Mouse (Mus musculus) heart, embryonic 13.5 days (tissue): Measurements from ENCODE around the gene Trim46. TPM values are rescaled to one million over a fixed set of nuclear protein-coding genes. Genes with fewer than 3 reads are reported as not detected.

Source experiments
- ATAC-seq: fragments of 200-750 bp; cut with Nextera tagmentation; 2 replicates; pipeline ENCODE4 v1.8.0; 2017; ENCODE audit warnings: moderate TSS enrichment; ENCODE audit not compliant: insufficient number of reproducible peaks, low FRiP score, low TSS enrichment; ENCODE audit errors: extremely low read depth
- H3K27ac ChIP-seq: fragments of 300-500 bp; sonication (generic); replicated peaks from 2 replicates; pipeline ENCODE4 v1.5.1; 2015; ENCODE audit warnings: moderate library complexity, mild to moderate bottlenecking, inconsistent platforms
- H3K27me3 ChIP-seq: fragments of 300-500 bp; sonication (generic); replicated peaks from 2 replicates; pipeline ENCODE4 v1.6.1; 2015; ENCODE audit warnings: mild to moderate bottlenecking, inconsistent platforms
- H3K36me3 ChIP-seq: fragments of 300-500 bp; sonication (generic); 2 replicates; pipeline ENCODE4 v1.6.1; 2015; ENCODE audit warnings: mild to moderate bottlenecking, inconsistent platforms
- H3K4me1 ChIP-seq: fragments of 300-500 bp; sonication (generic); 2 replicates; pipeline ENCODE4 v1.6.1; 2015; ENCODE audit warnings: inconsistent platforms
- H3K4me2 ChIP-seq: fragments of 300-500 bp; sonication (generic); 2 replicates; pipeline ENCODE4 v1.6.1; 2015; ENCODE audit warnings: inconsistent platforms, mild to moderate bottlenecking, moderate library complexity
- H3K4me3 ChIP-seq: fragments of 300-500 bp; sonication (generic); 2 replicates; pipeline ENCODE4 v1.5.1; 2015; ENCODE audit warnings: moderate library complexity, mild to moderate bottlenecking, inconsistent platforms
- H3K9ac ChIP-seq: fragments of 300-500 bp; sonication (generic); 2 replicates; pipeline ENCODE4 v1.6.1; 2015; ENCODE audit warnings: inconsistent platforms, mild to moderate bottlenecking, moderate library complexity
- H3K9me3 ChIP-seq: fragments of 300-500 bp; sonication (generic); 2 replicates; pipeline ENCODE4 v1.6.1; 2016; ENCODE audit warnings: inconsistent platforms
- WGBS: fragments of 180-500 bp; shearing (Covaris S2); methylation state at CpG from one replicate; pipeline ENCODE4 v1.1.7; 2015; ENCODE audit warnings: mixed read lengths; 5-methylcytosine and 5-hydroxymethylcytosine counted together
- polyA plus RNA-seq: library from polyadenylated mRNA; unstranded; fragments of >200 nt; fragmentation: Nextera tagmentation; extraction: Ambion mirVana; gene quantifications from 2 replicates; pipeline ENCODE4 v1.2.1, GENCODE M21; 2015

The Trim46 gene
- polyA plus RNA-seq, 1 experiment from 2014 or later = 0.76 TPM

DNA sequence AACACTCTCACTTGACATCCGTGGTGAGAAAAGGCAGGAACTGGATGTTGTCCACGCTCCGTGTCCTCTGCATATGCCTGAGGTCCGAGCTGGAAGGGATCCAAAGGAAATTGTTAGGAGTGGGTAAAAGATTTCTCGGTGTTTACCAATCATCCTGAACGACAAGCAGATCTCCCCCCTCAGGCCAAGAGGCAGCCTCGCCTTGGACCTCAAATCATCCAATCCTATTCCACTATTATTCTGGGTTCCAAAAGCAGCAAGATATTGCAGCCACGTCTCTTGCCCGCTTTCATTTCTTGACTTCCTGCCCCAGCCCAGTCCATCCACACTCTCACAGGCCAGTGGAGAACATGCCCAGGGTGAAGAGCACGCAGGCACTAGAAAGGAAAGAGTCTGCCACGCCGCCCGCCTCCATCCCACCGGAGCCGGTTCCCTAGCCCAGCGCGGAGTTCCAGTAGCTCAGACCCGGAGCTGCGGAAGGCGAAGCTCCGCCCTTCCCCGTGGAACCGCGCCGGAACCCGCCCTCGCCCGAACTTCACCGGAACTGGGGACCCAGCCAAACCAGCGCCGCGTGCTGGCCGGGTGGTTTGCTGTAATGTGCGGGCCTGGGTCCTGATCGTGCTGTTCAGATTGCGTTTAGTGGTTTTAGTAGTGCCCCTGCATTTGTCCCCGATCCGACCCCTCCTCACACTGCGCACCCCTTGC lies 24.1 kb upstream of the Trim46 start, which contains the start of gene Slc50a1:
Slc50a1 (minus strand) TSS at position 520 of the 705 bp plus-strand sequence.
- H3K27me3 ChIP-seq = no peaks in the 10 kb centered on the region
- peak; percentile 45; the same call in 1 of the 2 replicates for ATAC-seq
- peak within 1 kb of the TSS; percentile 78 for H3K4me2 ChIP-seq
- H3K36me3 ChIP-seq = peaks cover 41% of the 10 kb centered on the region
- H3K4me1 ChIP-seq = peaks cover 52% of the 10 kb centered on the region
- H3K9ac ChIP-seq = peak within 1 kb of the TSS; percentile 87
- H3K27ac ChIP-seq = peak within 1 kb of the TSS; percentile 87
- H3K4me3 ChIP-seq = peak within 1 kb of the TSS; percentile 71
- WGBS = 3% methylated on average over 39 of the region's 39 CpGs
- no peaks in the 10 kb centered on the region for H3K9me3 ChIP-seq

DNA sequence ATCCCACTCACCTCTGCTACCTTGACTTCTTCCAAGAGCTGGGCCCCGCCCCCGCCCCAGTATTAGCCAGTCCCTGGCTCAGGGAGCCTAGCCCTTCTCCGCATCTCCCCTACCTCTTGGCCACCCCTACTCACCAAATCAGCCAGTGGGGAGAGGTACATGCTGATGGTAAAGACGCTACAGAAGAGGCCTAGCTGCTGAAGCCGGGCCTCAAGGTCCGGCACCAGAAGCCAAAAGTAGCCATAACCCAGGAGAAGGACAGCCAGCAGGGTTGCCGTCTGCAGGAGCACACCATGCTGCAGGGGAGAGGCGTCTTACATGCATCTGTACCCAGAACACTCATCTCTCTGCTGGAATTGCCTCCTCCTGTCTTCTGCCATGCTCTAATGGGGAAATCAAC lies 22.8 kb upstream of the Trim46 start:
- H3K9me3 ChIP-seq = no peaks in the 10 kb centered on the region
- H3K36me3 ChIP-seq = peaks cover 30% of the 10 kb centered on the region
- no peak for ATAC-seq
- no peak overlapping the region for H3K4me3 ChIP-seq
- peak overlapping the region; percentile 78 for H3K4me2 ChIP-seq
- no peaks in the 10 kb centered on the region for H3K27me3 ChIP-seq
- H3K9ac ChIP-seq = peak overlapping the region; percentile 87
- WGBS = 60% methylated on average over 8 of the region's 8 CpGs
- no peak overlapping the region for H3K27ac ChIP-seq
- H3K4me1 ChIP-seq = peaks cover 52% of the 10 kb centered on the region

DNA sequence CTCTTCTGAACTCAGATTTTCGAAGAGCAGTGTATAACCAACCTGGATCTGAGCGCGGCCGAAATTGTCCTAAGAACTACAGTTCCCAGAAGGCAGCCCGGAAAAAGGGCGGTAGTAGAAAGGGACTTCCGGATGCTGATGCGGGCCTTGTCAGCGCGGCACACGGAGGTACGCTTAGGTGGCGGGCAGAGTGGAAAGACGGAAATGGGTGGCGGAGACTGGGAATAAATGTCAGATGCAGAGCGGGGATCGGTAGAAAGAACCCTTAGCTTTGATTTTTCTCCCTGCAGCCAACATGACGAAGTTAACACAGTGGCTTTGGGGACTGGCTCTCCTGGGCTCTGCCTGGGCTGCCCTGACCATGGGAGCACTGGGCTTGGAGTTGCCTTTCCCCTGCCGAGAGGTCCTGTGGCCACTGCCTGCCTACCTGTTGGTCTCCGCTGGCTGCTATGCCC lies 20.4 kb upstream of the Trim46 start:
- Histone ChIP-seq H3K9me3 (no peaks in the 10 kb centered on the region), H3K9ac (peak overlapping the region; percentile 93), H3K36me3 (peaks cover 9% of the 10 kb centered on the region), H3K4me1 (peaks cover 51% of the 10 kb centered on the region), H3K27me3 (no peaks in the 10 kb centered on the region), H3K27ac (peak overlapping the region; percentile 66), H3K4me3 (peak overlapping the region; percentile 75), H3K4me2 (peak overlapping the region; percentile 88)
- under 1% methylated on average over 20 of the region's 20 CpGs for WGBS
- peak; percentile 53; the same call in 1 of the 2 replicates for ATAC-seq

DNA sequence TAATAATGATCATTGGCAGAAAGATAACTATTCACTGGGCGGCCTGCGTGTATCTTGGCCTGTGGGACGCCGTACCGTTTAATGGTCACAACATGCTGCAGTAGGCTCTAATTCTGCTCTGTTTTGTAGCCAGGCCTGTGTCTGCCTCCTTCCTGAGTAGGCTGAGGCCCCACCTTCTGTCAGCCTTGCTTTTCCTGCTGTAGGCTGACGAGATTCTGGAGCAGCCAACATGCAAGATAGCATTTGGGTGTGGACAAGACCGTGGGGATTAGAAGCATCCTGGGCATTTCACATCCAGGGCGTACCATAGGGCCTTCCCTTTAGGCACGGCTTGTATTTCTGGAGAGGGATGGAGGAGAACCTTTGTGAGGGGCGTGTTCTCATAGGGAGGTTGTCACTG lies 16.3 kb upstream of the Trim46 start:
- Histone ChIP-seq H3K36me3 (peaks cover under 1% of the 10 kb centered on the region; the same call in 1 of the 2 replicates), H3K4me2 (no peak overlapping the region), H3K4me1 (peaks cover 18% of the 10 kb centered on the region), H3K27ac (peak overlapping the region; percentile 60), H3K27me3 (0 out of 2 replicates have a peak, but pooled peaks cover 9% of the 10 kb centered on the region), H3K4me3 (no peak overlapping the region), H3K9me3 (no peaks in the 10 kb centered on the region), H3K9ac (no peak overlapping the region)
- ATAC-seq = no peak
- 49% methylated on average over 10 of the region's 10 CpGs for WGBS

DNA sequence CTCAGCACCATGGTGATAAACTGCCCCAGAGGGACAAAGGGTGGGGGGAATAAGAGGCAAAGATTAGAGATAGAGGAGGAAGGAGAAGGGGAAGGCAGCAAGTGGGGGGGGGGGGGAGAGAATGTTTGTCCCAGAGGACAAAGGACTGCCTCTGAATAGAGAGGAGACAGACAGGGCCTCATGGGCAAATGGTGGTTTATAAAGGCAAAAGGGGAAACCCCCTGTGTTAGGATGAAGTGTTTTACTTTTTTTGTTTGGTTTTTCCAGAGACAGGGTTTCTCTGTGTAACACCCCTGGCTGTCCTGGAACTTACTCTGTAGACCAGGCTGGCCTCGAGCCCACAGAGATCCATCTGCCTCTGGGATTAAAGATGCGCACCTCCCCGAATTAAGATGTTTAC lies 14.1 kb upstream of the Trim46 start:
- no peak overlapping the region for H3K27ac ChIP-seq
- 0 out of 2 replicates have a peak, but pooled peaks cover 9% of the 10 kb centered on the region for H3K27me3 ChIP-seq
- no peak for ATAC-seq
- no peak overlapping the region for H3K4me2 ChIP-seq
- peaks cover 7% of the 10 kb centered on the region; the same call in 1 of the 2 replicates for H3K4me1 ChIP-seq
- H3K9ac ChIP-seq = no peak overlapping the region
- H3K4me3 ChIP-seq = no peak overlapping the region
- 71% methylated on average over 3 of the region's 3 CpGs for WGBS
- no peaks in the 10 kb centered on the region for H3K9me3 ChIP-seq
- no peaks in the 10 kb centered on the region for H3K36me3 ChIP-seq

DNA sequence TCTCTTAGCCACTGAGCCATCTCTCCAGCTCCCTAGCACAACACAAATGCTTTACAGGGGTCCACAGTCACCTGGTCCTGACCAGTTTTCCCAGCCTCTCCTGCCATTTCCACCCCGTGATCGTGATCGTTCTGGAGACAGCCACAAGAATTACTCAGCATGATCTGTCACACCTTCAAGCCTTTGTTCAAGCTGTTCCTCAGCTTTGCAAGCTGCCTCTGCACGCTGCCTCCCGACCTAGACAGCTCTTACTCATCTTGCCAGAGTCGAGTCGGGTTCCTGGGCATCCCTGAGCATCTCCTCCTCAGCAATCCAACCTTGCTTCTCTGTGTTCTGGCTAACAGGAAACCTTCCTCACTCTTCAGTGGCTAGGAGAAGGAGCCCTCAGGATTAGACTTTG lies 13.0 kb upstream of the Trim46 start, which contains the start of gene Dpm3:
Dpm3 (plus strand) TSS at position 283 of the 400 bp plus-strand sequence.
- H3K4me1 ChIP-seq = peaks cover 7% of the 10 kb centered on the region; the same call in 1 of the 2 replicates
- H3K27me3 ChIP-seq = 0 out of 2 replicates have a peak, but pooled peaks cover 9% of the 10 kb centered on the region
- ATAC-seq = no peak
- H3K36me3 ChIP-seq = no peaks in the 10 kb centered on the region
- no peak within 1 kb of the TSS for H3K4me2 ChIP-seq
- 61% methylated on average over 7 of the region's 7 CpGs for WGBS
- no peak within 1 kb of the TSS for H3K9ac ChIP-seq
- H3K27ac ChIP-seq = no peak within 1 kb of the TSS
- H3K4me3 ChIP-seq = no peak within 1 kb of the TSS
- no peaks in the 10 kb centered on the region for H3K9me3 ChIP-seq

DNA sequence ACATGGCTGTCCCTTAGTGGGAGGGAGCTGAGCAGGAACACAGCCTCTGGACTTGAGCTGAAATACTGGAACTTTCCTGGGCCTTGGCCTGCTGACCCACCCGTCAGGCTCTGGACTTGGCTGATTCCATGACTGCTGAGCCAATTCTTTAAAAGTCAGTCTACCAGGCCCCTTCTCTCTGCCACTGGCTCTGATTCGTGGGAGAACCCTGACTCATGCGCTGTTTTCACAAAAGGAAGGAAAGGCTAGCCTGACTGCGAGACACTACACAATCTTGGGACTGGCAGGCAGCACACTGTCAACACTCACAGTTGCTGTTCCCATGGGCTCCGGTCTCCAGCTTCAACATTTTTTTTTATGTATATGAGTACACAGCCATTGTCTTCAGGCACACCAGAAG lies 10.1 kb upstream of the Trim46 start:
- WGBS = 50% methylated on average over 5 of the region's 5 CpGs
- Histone ChIP-seq H3K4me3 (no peak overlapping the region), H3K36me3 (no peaks in the 10 kb centered on the region), H3K27me3 (0 out of 2 replicates have a peak, but pooled peaks cover 9% of the 10 kb centered on the region), H3K4me1 (peaks cover 12% of the 10 kb centered on the region), H3K4me2 (no peak overlapping the region), H3K9ac (no peak overlapping the region), H3K27ac (0 out of 2 replicates have a peak overlapping the region, but pooled peaks have one; percentile 13), H3K9me3 (no peaks in the 10 kb centered on the region)
- ATAC-seq = no peak

DNA sequence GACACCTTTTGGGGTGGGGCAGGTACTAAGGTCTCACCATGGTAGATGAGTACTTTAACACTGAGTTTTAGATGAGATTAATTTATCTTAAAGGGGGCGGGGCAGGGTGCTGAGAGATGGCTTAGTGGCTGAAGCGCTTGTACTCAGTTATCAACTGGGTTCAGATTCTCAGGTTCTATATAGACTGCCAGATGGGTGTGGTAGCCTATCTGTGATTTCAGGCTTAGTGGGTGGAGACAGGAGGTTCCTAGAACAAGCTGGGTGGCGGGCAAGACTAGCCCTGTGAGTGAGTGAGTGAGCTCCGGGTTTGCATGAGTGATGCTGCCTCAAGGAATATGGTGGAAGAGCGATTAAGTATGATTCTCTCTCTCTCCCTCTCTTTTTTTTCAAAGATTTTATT lies 8.9 kb upstream of the Trim46 start:
- no peak overlapping the region for H3K4me3 ChIP-seq
- no peaks in the 10 kb centered on the region for H3K36me3 ChIP-seq
- WGBS = 81% methylated on average over 5 of the region's 5 CpGs
- H3K27ac ChIP-seq = no peak overlapping the region
- peaks cover 20% of the 10 kb centered on the region for H3K4me1 ChIP-seq
- H3K27me3 ChIP-seq = 0 out of 2 replicates have a peak, but pooled peaks cover 9% of the 10 kb centered on the region
- H3K9me3 ChIP-seq = no peaks in the 10 kb centered on the region
- H3K9ac ChIP-seq = no peak overlapping the region
- no peak overlapping the region for H3K4me2 ChIP-seq
- ATAC-seq = no peak

DNA sequence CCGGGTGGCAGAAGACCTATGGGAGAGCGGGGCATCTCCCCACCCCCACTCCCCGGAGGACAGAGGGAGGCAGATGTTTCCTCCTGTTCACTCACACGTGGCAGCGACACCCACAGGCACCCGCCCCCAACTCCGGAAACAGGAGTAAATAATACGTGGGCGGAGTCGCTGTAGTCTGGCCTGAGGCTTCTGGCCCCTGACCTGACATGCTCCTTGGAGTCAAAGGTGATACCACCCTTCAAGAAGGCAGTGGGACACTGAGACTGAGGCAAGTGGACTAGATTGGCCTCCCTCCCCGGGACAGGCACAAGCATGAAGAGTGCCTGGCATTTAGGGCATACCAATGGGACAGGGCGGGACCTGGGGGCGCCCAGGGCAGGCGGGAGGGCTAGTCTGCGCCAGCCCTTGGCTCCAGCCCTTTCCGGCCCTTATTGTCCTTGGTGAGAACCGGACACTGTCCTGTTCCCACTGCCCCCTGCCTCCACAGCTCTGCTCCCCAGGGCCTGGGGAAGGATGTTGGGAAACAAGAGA lies 5.3 kb upstream of the Trim46 start:
- H3K27ac ChIP-seq = peak overlapping the region; percentile 63
- H3K9ac ChIP-seq = peak overlapping the region; percentile 41
- WGBS = 11% methylated on average over 17 of the region's 17 CpGs
- ATAC-seq = no peak
- peak overlapping the region; percentile 45 for H3K4me2 ChIP-seq
- H3K36me3 ChIP-seq = peaks cover 27% of the 10 kb centered on the region
- H3K9me3 ChIP-seq = no peaks in the 10 kb centered on the region
- peaks cover 30% of the 10 kb centered on the region for H3K4me1 ChIP-seq
- no peaks in the 10 kb centered on the region for H3K27me3 ChIP-seq
- no peak overlapping the region for H3K4me3 ChIP-seq

DNA sequence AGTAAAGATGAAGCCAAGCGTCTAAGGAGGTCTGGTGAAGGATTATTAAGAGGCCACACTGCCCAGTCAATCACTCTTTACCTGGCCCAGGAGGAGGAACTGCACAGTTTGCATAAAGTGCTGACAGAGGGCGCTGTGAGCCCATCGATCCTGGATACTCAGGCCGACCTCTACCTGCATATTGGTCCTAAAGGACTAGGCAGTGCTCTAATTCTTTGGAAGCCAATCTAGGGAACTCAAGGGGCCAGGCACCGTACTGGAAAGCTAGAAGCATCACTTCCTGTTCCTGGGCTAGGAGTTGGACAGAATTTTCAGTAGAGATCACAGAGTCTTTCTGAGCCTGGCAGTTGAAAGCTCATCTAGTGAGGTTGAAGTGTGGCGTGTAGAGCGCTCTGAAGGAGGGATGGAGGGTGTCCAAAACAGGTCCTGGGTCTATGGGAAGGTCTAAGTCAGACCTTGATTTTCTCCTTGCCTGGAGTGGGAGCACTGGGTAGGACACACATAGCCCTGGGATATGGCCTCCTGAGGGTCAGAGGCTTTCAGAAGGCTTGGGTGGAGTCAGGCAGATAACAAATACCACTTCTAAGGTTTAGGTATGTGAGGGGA lies 4.4 kb upstream of the Trim46 start:
- 15% methylated on average over 7 of the region's 7 CpGs for WGBS
- H3K36me3 ChIP-seq = peaks cover 27% of the 10 kb centered on the region
- H3K4me3 ChIP-seq = no peak overlapping the region
- peaks cover 2% of the 10 kb centered on the region for H3K27me3 ChIP-seq
- no peak overlapping the region for H3K9ac ChIP-seq
- no peak for ATAC-seq
- no peaks in the 10 kb centered on the region for H3K9me3 ChIP-seq
- peak overlapping the region; percentile 63; the same call in 1 of the 2 replicates for H3K27ac ChIP-seq
- H3K4me2 ChIP-seq = peak overlapping the region; percentile 45; the same call in 1 of the 2 replicates
- peaks cover 36% of the 10 kb centered on the region for H3K4me1 ChIP-seq

DNA sequence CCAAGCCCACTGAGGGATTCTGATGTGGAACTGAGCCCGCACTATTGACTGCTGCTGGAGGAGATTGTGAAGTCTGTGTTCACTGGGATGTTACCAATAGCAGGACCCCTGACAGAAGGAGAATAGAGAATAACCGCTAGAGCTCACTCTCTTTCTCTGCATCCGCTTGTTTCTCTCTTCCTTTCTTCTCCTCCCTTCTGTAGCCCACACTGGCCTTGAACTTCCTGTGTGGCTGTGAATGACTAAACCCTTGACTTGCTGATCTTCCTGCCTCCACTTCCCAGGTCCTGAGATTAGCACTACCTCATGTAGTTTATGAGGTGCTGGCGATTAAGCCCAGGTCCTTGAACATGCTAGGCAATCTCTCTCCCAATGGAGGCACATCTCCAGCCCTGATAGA lies 1.4 kb upstream of the Trim46 start:
- peaks cover 30% of the 10 kb centered on the region for H3K27me3 ChIP-seq
- H3K9ac ChIP-seq = peak overlapping the region; percentile 92
- peak overlapping the region; percentile 78 for H3K4me3 ChIP-seq
- 86% methylated on average over 4 of the region's 4 CpGs for WGBS
- peaks cover 27% of the 10 kb centered on the region for H3K36me3 ChIP-seq
- peak overlapping the region; percentile 91 for H3K4me2 ChIP-seq
- no peak for ATAC-seq
- H3K9me3 ChIP-seq = no peaks in the 10 kb centered on the region
- H3K27ac ChIP-seq = no peak overlapping the region
- peaks cover 57% of the 10 kb centered on the region for H3K4me1 ChIP-seq
